Mouse (Mus musculus) embryonic facial prominence, embryonic 14.5 days (tissue): ENCODE measurements around the gene Pan3. TPM values are rescaled to one million over a fixed set of nuclear protein-coding genes. Genes with fewer than 3 reads are reported as not detected.

Experiments
- ATAC-seq: fragments of 200-750 bp; cut with Nextera tagmentation; 2 replicates; pipeline ENCODE4 v1.8.0; 2017; ENCODE audit warnings: low read depth, moderate number of reproducible peaks, moderate TSS enrichment
- DNase-seq: peaks from one replicate; pipeline ENCODE4 v3.0.0-alpha.2; 2015; ENCODE audit warnings: low spot score
- H3K27ac ChIP-seq: fragments of 300-500 bp; sonication (generic); replicated peaks from 2 replicates; pipeline ENCODE4 v1.5.1; 2014; ENCODE audit warnings: low read depth, mild to moderate bottlenecking, low read length, moderate library complexity
- H3K27me3 ChIP-seq: fragments of 300-500 bp; sonication (generic); replicated peaks from 2 replicates; pipeline ENCODE4 v1.6.1; 2014; ENCODE audit warnings: low read length; ENCODE audit not compliant: control insufficient read depth, insufficient read depth
- H3K36me3 ChIP-seq: fragments of 300-500 bp; sonication (generic); 2 replicates; pipeline ENCODE4 v1.6.1; 2014; ENCODE audit warnings: low read length, mixed read lengths; ENCODE audit not compliant: control insufficient read depth, insufficient read depth
- H3K4me1 ChIP-seq: fragments of 300-500 bp; sonication (generic); 2 replicates; pipeline ENCODE4 v1.6.1; 2014; ENCODE audit warnings: antibody characterized with exemption, low read length; ENCODE audit not compliant: control insufficient read depth, insufficient read depth
- H3K4me2 ChIP-seq: fragments of 300-500 bp; sonication (generic); 2 replicates; pipeline ENCODE4 v1.6.1; 2014; ENCODE audit warnings: low read depth, mild to moderate bottlenecking, low read length, moderate library complexity, mixed read lengths
- H3K4me3 ChIP-seq: fragments of 300-500 bp; sonication (generic); 2 replicates; pipeline ENCODE4 v1.5.1; 2014; ENCODE audit warnings: low read depth, mild to moderate bottlenecking, low read length
- H3K9ac ChIP-seq: fragments of 300-500 bp; sonication (generic); 2 replicates; pipeline ENCODE4 v1.6.1; 2014; ENCODE audit warnings: low read depth, mild to moderate bottlenecking, low read length, moderate library complexity, mixed read lengths
- H3K9me3 ChIP-seq: fragments of 300-500 bp; sonication (generic); 2 replicates; pipeline ENCODE4 v1.6.1; 2016; ENCODE audit warnings: low read length; ENCODE audit not compliant: control insufficient read depth
- WGBS: fragments of 180-500 bp; shearing (Covaris S2); extraction: QIAGEN DNeasy Blood & Tissue Kit; methylation state at CpG from one replicate; pipeline ENCODE4 v1.1.7; 2014; 5-methylcytosine and 5-hydroxymethylcytosine counted together
- polyA plus RNA-seq: library from polyadenylated mRNA; unstranded; fragments of >200 nt; fragmentation: Nextera tagmentation; extraction: Ambion mirVana; gene quantifications from 2 replicates; pipeline ENCODE4 v1.2.1, GENCODE M21; 2014

Pan3 gene
- polyA plus RNA-seq, result 57.5 and 60.1 TPM in 2 replicates

DNA sequence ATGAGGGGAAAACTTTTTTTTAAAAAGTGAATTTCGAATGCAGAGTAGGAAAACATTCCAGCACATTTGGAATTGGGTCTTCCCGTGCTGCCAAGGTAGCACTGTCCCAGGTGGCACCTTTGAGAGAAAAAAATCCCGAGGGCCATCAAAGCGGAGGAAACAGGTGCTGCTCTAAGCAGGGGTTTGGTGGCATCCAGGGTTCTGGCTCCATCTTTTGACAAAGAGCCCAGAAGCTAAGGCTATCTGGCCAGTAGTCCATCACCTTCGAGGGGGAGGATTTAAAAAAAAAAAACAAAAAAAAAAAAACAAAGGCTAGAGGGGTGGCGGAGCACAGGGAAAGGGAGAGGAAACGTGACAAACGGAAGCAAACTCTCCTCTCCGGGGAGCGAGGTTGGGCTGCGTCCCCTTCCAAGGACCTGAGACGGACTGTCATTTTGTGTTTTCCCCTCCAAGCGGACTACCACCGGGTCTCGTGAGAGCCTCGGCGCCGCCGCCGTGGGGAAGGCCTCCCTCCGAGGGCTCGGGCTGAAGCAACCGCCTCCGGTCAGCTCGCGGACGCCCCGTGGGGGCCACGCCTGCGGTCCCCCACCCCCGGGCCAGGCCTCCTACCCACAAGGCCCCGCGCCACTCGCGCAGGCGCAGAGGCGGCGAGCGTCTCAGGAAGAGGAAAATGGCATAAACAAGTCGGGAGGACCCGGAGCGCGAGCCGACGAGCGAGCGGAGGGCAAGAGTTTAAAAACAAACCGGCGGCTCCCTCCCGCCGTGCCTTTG lies at the start of gene Pan3:
TSS of gene Pan3 (plus strand) at position 627 of the 771 bp plus-strand sequence.
- under 1% methylated on average over 37 of the region's 51 CpGs for WGBS
- Histone ChIP-seq H3K9me3 (no peaks in the 10 kb centered on the region), H3K4me2 (peak within 1 kb of the TSS; percentile 71), H3K27me3 (no peaks in the 10 kb centered on the region), H3K9ac (peak within 1 kb of the TSS; percentile 98), H3K36me3 (no peaks in the 10 kb centered on the region), H3K27ac (peak within 1 kb of the TSS; percentile 98), H3K4me3 (peak within 1 kb of the TSS; percentile 99), H3K4me1 (peaks cover 16% of the 10 kb centered on the region)
- peak; percentile 88 for ATAC-seq
- DNase-seq, result peak; percentile 96

DNA sequence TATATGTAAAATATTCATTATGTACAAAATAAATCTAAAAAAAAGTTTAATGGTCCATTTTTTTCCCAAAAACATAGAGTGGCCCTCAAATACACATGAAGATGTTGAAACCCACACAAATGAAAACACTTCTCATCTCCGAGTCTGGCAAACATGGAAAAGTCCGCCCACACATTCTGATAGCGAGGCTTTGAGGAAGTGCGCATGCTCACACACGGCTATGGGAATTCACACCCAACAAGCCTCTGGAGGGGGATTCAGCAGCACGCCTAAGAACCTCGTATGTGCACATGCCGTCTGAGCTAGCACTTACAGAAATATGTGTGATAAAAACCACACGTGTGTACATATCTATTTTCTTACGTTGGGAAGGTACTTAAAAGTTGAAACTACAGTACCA lies 48.6 kb upstream of the Pan3 start:
- Histone ChIP-seq H3K4me3 (no peak overlapping the region), H3K4me2 (no peak overlapping the region), H3K9ac (no peak overlapping the region), H3K27me3 (no peaks in the 10 kb centered on the region), H3K9me3 (no peaks in the 10 kb centered on the region), H3K27ac (no peak overlapping the region), H3K36me3 (no peaks in the 10 kb centered on the region), H3K4me1 (no peaks in the 10 kb centered on the region)
- ATAC-seq (no peak), DNase-seq (no peak)
- WGBS, result 87% methylated on average over 10 of the region's 10 CpGs

DNA sequence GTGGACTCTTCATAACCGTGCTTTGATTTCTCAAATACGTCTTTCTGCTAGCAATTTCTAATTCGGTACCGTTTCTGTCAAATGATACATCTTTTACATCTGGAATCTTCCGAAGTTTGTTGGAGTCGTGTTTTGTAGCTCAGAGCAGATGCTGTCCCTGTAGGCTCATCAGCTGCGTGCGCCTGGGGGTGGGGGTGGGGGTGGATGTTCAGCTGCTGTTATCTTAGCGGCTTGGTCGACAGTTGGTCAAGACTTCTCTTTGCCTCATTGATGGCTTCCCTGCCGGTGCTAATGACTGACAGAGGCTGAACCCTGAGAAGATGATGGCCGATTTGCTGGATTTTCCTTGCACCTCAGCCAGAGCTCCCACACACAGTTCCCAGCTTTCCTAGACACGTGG lies 43.1 kb upstream of the Pan3 start:
- no peak overlapping the region for H3K27ac ChIP-seq
- no peaks in the 10 kb centered on the region for H3K36me3 ChIP-seq
- H3K4me1 ChIP-seq, result no peaks in the 10 kb centered on the region
- no peak overlapping the region for H3K9ac ChIP-seq
- ATAC-seq (no peak), DNase-seq (no peak)
- H3K4me2 ChIP-seq, result no peak overlapping the region
- no peaks in the 10 kb centered on the region for H3K27me3 ChIP-seq
- no peaks in the 10 kb centered on the region for H3K9me3 ChIP-seq
- H3K4me3 ChIP-seq, result no peak overlapping the region
- WGBS, result 77% methylated on average over 13 of the region's 13 CpGs

DNA sequence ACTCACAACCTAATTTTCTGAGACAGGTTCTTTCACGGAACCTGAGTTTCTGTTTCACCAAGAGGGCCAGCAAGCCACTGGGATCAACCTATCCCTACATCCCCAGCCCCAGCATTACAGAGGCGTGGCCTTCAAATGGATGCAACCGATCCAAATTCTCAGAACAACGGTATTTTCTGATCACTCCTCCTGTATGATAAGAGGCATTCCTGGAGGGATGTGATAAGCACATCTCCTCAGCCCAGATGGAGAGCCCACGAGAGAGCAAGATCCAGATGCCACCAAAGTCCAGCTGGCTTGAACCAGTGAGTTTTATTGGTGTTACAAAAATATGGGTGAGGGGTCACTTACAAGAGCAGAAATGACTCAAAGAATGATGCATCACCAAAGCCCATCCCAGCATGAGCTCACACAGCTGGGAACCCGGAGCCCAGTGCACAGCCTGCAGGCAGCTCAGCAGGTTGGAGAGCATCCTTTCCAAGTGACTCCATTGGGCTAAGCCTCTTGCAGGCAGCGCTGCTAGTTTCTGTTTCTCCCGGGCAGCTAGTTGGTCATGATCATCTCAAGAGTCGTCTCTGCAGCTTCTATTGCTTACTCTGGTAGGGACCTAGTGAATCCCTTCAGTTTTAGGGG lies 41.5 kb upstream of the Pan3 start:
- Histone ChIP-seq H3K36me3 (no peaks in the 10 kb centered on the region), H3K9ac (no peak overlapping the region), H3K27me3 (no peaks in the 10 kb centered on the region), H3K9me3 (no peaks in the 10 kb centered on the region), H3K4me2 (no peak overlapping the region), H3K4me1 (no peaks in the 10 kb centered on the region), H3K27ac (no peak overlapping the region), H3K4me3 (no peak overlapping the region)
- WGBS, result 86% methylated on average over 9 of the region's 9 CpGs
- DNase-seq (no peak), ATAC-seq (no peak)

DNA sequence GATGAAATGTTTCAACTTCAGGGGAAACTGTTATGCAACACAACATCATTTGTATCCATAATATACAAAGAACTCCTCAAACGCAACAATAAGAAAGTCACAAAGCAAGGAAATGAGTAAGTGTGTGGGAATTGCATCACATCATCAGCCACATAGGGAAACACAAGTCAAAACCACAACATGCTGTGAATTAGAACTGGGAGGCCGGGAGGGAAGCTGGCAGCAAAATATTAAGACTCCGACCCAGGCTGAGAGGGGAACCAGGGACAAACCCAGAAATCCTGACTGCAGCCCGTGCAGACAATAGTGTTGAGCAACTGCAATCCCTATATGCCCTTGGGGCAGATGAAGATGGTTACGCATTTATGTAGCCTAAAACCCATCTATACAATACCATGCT lies 40.9 kb upstream of the Pan3 start:
- DNase-seq (no peak), ATAC-seq (no peak)
- 83% methylated on average over 5 of the region's 5 CpGs for WGBS
- Histone ChIP-seq H3K9ac (no peak overlapping the region), H3K27me3 (no peaks in the 10 kb centered on the region), H3K9me3 (no peaks in the 10 kb centered on the region), H3K4me1 (no peaks in the 10 kb centered on the region), H3K36me3 (no peaks in the 10 kb centered on the region), H3K4me3 (no peak overlapping the region), H3K4me2 (no peak overlapping the region), H3K27ac (no peak overlapping the region)

DNA sequence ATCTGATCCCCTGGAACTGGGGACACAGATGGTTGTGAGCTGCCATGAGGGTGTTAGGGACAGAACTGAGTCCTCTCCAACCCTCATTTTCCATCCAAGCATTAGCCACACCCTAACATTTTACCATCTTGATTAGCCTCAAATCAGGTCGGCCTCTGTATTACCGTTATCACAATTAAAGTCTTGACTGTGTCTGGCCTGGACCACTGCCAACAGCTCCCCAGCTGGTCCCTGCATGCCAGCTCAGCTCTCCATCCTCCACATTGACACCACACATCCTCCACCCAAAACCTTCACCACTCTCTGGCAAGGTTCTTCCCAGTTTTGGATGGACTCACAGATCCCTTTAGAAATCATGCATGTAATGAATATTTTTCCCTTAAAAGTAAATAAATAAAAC lies 39.2 kb upstream of the Pan3 start:
- no peaks in the 10 kb centered on the region for H3K36me3 ChIP-seq
- no peaks in the 10 kb centered on the region for H3K4me1 ChIP-seq
- H3K9ac ChIP-seq, result no peak overlapping the region
- H3K27ac ChIP-seq, result no peak overlapping the region
- H3K27me3 ChIP-seq, result no peaks in the 10 kb centered on the region
- H3K9me3 ChIP-seq, result no peaks in the 10 kb centered on the region
- no peak overlapping the region for H3K4me3 ChIP-seq
- ATAC-seq (no peak), DNase-seq (no peak)
- 61% methylated on average over 2 of the region's 2 CpGs for WGBS
- H3K4me2 ChIP-seq, result no peak overlapping the region

DNA sequence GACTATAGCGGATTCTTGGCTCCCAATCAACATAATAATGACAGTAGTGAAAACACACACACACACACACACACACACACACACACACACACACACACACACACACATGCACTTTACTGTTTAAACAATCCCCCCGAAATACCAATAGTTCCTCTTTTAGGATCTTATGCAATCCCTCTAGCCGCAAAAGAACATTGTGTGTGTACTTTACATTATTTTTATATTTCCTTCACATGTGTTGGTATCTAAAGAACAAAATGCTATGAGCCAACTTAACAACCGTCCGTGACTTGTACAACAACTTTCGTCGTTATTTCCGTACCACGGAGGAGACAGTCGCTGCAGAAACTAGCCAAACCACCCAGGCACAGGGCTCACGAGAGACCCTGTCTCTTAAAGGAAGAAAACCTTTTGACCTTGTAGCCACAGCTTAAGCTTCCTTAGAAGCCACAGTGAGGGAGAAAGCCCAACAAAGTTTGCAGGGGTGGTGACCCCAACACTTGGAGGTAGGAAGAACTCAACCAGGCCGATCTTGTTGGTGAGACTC lies 37.2 kb upstream of the Pan3 start:
- Histone ChIP-seq H3K4me2 (no peak overlapping the region), H3K27ac (no peak overlapping the region), H3K27me3 (0 out of 2 replicates have a peak, but pooled peaks cover 3% of the 10 kb centered on the region), H3K36me3 (no peaks in the 10 kb centered on the region), H3K4me1 (no peaks in the 10 kb centered on the region), H3K4me3 (no peak overlapping the region), H3K9me3 (no peaks in the 10 kb centered on the region), H3K9ac (no peak overlapping the region)
- 79% methylated on average over 12 of the region's 12 CpGs for WGBS
- ATAC-seq (no peak), DNase-seq (no peak)

DNA sequence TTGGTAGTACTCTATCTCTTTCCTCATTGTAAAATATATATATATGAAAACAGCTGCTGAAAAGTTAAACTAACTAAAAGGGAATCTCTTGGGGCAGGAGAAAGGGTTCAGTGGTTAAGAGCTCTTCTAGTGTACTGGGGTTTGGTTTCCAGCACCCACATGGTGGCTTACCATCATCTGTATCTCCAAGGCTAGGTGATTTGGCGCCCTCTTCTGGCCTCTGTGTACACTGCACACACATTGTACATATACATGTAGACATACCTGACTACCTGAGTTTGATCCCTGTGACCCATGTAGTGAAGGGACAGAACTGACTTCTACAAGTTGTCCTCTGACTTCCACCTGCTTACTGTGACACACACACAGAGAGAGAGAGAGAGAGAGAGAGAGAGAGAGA lies 34.9 kb upstream of the Pan3 start:
- H3K4me2 ChIP-seq, result no peak overlapping the region
- peaks cover 26% of the 10 kb centered on the region for H3K27me3 ChIP-seq
- H3K9me3 ChIP-seq, result no peaks in the 10 kb centered on the region
- DNase-seq (no peak), ATAC-seq (no peak)
- peaks cover 1% of the 10 kb centered on the region; the same call in 1 of the 2 replicates for H3K4me1 ChIP-seq
- no peak overlapping the region for H3K27ac ChIP-seq
- H3K36me3 ChIP-seq, result no peaks in the 10 kb centered on the region
- 35% methylated on average over 1 of the region's 1 CpGs for WGBS
- no peak overlapping the region for H3K9ac ChIP-seq
- no peak overlapping the region for H3K4me3 ChIP-seq
